Mouse (Mus musculus) left cerebral cortex, postnatal 36 days (tissue): Measurements from ENCODE around the gene 0610040J01Rik. TPM values are rescaled to one million over a fixed set of nuclear protein-coding genes. Genes with fewer than 3 reads are reported as not detected.
A peak's percentile ranks its signal among the peaks of the same experiment; 100 is the strongest.

Source experiments
- DNase-seq, 2 experiments: peaks; one replicate each; pipeline ENCODE4 v3.0.0; 2021 to 2022; ENCODE audit warnings: low spot score in 2 of 2, mixed read lengths in 1 of 2
- intact Hi-C: fragments of 180-260 bp; cut with DNase I; formaldehyde crosslinking; loops from one replicate; pipeline ENCODE4 v1.15.1; 2025
- total RNA-seq, 2 experiments: library from RNA; stranded (reverse); gene quantifications; 2 replicates each; pipeline ENCODE4 v1.2.3; 2021

Gene 0610040J01Rik
- total RNA-seq: 1 to 10 TPM; 4.3 to 6.2 TPM

GRCm38 (mm10) chr5:63811819-63812508 is at the start of gene 0610040J01Rik:
TSS of gene 0610040J01Rik (plus strand) at chr5:63812363.
- intact Hi-C loops: no loop called here
- DNase-seq: peak; percentile 68 to 74

- intact Hi-C loops: loop anchor here (2.0 to 10.0 kb wide), 3 partner anchors 111 to 871 kb away; no protein-coding TSS in a partner anchor
- no peak for DNase-seq
Observed at GRCm38 (mm10) chr5:63765886-63766285, 46.3 kb upstream of the 0610040J01Rik start.

GRCm38 (mm10) chr5:63766715-63767114 is 45.4 kb upstream of the 0610040J01Rik start:
- peak; percentile 30 to 46 for DNase-seq
- intact Hi-C loops: loop anchor here (2.0 to 10.0 kb wide), 3 partner anchors 112 to 872 kb away; no protein-coding TSS in a partner anchor

GRCm38 (mm10) chr5:63767464-63767863 is 44.7 kb upstream of the 0610040J01Rik start:
- DNase-seq: no peak

GRCm38 (mm10) chr5:63768220-63768619 is 43.9 kb upstream of the 0610040J01Rik start:
- intact Hi-C loops: loop anchor here (5.0 to 10.0 kb wide), 2 partner anchors 113 to 831 kb away; no protein-coding TSS in a partner anchor
- DNase-seq: no peak

More at GRCm38 (mm10) chr5:63767464-63767863, 44.7 kb upstream of the 0610040J01Rik start:
- intact Hi-C loops: loop anchor here (2.0 to 10.0 kb wide), 3 partner anchors 113 to 873 kb away; no protein-coding TSS in a partner anchor

GRCm38 (mm10) chr5:63772971-63773370 is 39.2 kb upstream of the 0610040J01Rik start:
- intact Hi-C loops: no loop called here
- DNase-seq: no peak

GRCm38 (mm10) chr5:63773603-63774002 is 38.6 kb upstream of the 0610040J01Rik start:
- DNase-seq: no peak
- intact Hi-C loops: no loop called here

- intact Hi-C loops: no loop called here
- no peak for DNase-seq
Observed at GRCm38 (mm10) chr5:63788156-63788826, 23.9 kb upstream of the 0610040J01Rik start.

- intact Hi-C loops: no loop called here
- DNase-seq: no peak
Observed at GRCm38 (mm10) chr5:63812509-63812865, 324 bp downstream of the 0610040J01Rik start.

- DNase-seq: no peak
- intact Hi-C loops: no loop called here
Observed at GRCm38 (mm10) chr5:63816643-63817042, 4.5 kb downstream of the 0610040J01Rik start.

GRCm38 (mm10) chr5:63817270-63817669 is 5.1 kb downstream of the 0610040J01Rik start:
- intact Hi-C loops: no loop called here
- no peak for DNase-seq

GRCm38 (mm10) chr5:63818975-63819374 is 6.8 kb downstream of the 0610040J01Rik start:
- intact Hi-C loops: no loop called here
- DNase-seq: no peak

- no peak for DNase-seq
- intact Hi-C loops: no loop called here
Observed at GRCm38 (mm10) chr5:63819519-63819918, 7.4 kb downstream of the 0610040J01Rik start.

- DNase-seq: no peak
- intact Hi-C loops: no loop called here
Observed at GRCm38 (mm10) chr5:63821176-63821575, 9.0 kb downstream of the 0610040J01Rik start.

GRCm38 (mm10) chr5:63821860-63822259 is 9.7 kb downstream of the 0610040J01Rik start:
- intact Hi-C loops: no loop called here
- no peak for DNase-seq

- no peak for DNase-seq
- intact Hi-C loops: no loop called here
Observed at GRCm38 (mm10) chr5:63823362-63824332, 11.5 kb downstream of the 0610040J01Rik start.

GRCm38 (mm10) chr5:63824599-63825350 is 12.6 kb downstream of the 0610040J01Rik start:
- no peak for DNase-seq
- intact Hi-C loops: no loop called here

- DNase-seq: no peak
- intact Hi-C loops: no loop called here
Observed at GRCm38 (mm10) chr5:63825881-63826280, 13.7 kb downstream of the 0610040J01Rik start.

- no peak for DNase-seq
- intact Hi-C loops: no loop called here
Observed at GRCm38 (mm10) chr5:63827006-63827405, 14.8 kb downstream of the 0610040J01Rik start.
